Mouse (Mus musculus) midbrain, embryonic 15.5 days (tissue): Measurements from ENCODE around the gene B4galnt3. TPM values are rescaled to one million over a fixed set of nuclear protein-coding genes. Genes with fewer than 3 reads are reported as not detected.

Experiments
- polyA plus RNA-seq: library from polyadenylated mRNA; unstranded; fragments of >200 nt; fragmentation: Nextera tagmentation; extraction: Ambion mirVana; gene quantifications from 2 replicates; pipeline ENCODE4 v1.2.1, GENCODE M21; 2015

The B4galnt3 gene
- polyA plus RNA-seq, 1 experiment from 2014 or later, result 0.22 TPM

Other genes starting within 250 kb of the B4galnt3 start
- not detected in 2 replicates for gene Ninj2, start 201.2 kb downstream of the B4galnt3 start, polyA plus RNA-seq
- not detected in 2 replicates for gene D330020A13Rik, start 195 bp downstream of the B4galnt3 start, polyA plus RNA-seq
- gene Kdm5a, start 69.6 kb upstream of the B4galnt3 start, polyA plus RNA-seq, result 37.2 and 38.9 TPM in 2 replicates
- gene Ccdc77, start 69.8 kb upstream of the B4galnt3 start, polyA plus RNA-seq, result 10.1 and 11.0 TPM in 2 replicates
- gene Il17ra, start 168.7 kb upstream of the B4galnt3 start, polyA plus RNA-seq, result 2.9 and 4.2 TPM in 2 replicates
- gene Tmem121b, start 199.2 kb upstream of the B4galnt3 start, polyA plus RNA-seq, result 3.6 and 3.8 TPM in 2 replicates
- 15.5 and 18.0 TPM in 2 replicates for gene Hdhd5, start 236.8 kb upstream of the B4galnt3 start, polyA plus RNA-seq